Mouse (Mus musculus) lung, postnatal 0 days (tissue): ENCODE measurements around the gene Ppp1r1b.

Source experiments
- CTCF ChIP-seq: IDR thresholded peaks from 2 replicates; pipeline ENCODE4 v1.5.1; 2016; ENCODE audit warnings: antibody characterized with exemption, mild to moderate bottlenecking
- EP300 ChIP-seq: IDR thresholded peaks from 2 replicates; pipeline ENCODE4 v1.6.1; 2016; ENCODE audit warnings: antibody characterized with exemption, mild to moderate bottlenecking, control low read depth

DNA sequence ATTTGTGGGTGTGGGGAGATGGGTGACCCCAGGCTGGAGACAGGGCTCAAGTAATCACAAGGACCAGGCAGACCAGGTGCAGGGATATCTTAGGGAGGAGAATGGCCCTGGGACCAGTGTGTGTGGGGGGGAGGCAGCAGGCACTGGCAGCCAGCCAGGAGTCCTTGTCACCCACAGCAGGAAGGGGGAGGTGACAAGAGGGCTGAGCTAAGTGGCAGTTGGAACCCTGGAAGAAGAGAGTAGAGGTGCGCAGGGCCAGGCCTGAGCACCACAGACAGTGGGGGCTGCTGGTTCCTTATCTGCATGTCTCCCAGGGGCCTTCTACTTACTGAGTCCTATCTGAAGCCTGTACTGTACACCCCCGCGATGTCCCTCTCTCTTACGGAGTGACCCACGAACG, 45.1 kb downstream of the Ppp1r1b start:
- no peak for TF ChIP-seq CTCF
- no peak for TF ChIP-seq EP300
